Mouse (Mus musculus): Measurements from ENCODE around the gene Sez6l.

DNA sequence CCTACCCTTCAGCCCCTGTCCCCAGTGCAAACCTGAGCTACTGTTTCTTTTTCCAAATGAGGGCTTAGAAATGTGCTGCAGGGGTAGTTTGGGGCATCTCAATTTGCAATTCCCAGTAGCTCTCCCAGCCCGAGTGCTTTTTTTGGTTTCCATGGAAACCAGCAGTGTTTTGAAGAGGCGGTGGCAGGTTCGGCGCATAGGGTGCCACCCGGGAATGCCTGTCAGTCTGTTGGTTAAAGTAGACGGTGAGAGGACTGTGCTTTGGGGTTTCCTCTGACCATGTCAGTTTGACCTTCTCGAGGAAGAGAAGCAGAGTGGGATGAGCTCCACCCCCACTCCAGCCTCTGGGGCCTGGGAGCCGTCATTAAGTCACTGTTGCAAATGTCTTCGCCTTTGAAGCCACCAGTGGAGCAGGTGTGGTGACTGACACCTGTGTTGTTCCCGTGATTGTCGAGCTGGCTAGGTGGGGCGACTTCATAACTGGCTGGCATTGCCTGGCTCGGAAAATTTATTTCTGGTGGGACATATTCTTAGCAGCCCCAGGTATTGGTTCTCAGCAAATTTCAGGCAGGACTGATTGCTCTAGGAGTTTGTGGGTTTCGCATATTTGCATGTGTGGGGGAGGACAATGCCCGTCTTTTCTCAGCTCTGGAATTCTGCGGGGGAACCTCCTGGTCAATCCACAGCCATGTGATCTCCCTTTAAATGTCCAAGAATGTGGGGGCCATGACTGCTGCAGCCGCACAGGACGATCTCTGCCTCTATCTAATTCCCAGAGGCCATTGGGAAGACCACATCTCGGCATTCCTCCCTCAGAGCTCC, 165.3 kb downstream of the Sez6l start:
- TF ChIP-seq CTCF (conservative IDR thresholded peaks at IDR 0.05; ENCODE audit: insufficient read depth, insufficient read length, low read depth, low read length): no peak
- no peak for TF ChIP-seq POLR2A (IDR thresholded peaks at IDR 0.05; ENCODE audit: low read depth, low read length)

Measured in kidney, adult 2 months (tissue).